Mouse (Mus musculus): ENCODE measurements around the gene Car3. TPM values are rescaled to one million over a fixed set of nuclear protein-coding genes. Genes with fewer than 3 reads are reported as not detected.

The Car3 gene
- 109 and 123 TPM in 2 replicates for polyA plus RNA-seq (2015; fragmentation: Nextera tagmentation; extraction: Ambion mirVana)

GRCm38 (mm10) chr3:14863022-14863711 lies at the start of gene Car3:
Car3 (plus strand) TSS chr3:14863512.

DNA sequence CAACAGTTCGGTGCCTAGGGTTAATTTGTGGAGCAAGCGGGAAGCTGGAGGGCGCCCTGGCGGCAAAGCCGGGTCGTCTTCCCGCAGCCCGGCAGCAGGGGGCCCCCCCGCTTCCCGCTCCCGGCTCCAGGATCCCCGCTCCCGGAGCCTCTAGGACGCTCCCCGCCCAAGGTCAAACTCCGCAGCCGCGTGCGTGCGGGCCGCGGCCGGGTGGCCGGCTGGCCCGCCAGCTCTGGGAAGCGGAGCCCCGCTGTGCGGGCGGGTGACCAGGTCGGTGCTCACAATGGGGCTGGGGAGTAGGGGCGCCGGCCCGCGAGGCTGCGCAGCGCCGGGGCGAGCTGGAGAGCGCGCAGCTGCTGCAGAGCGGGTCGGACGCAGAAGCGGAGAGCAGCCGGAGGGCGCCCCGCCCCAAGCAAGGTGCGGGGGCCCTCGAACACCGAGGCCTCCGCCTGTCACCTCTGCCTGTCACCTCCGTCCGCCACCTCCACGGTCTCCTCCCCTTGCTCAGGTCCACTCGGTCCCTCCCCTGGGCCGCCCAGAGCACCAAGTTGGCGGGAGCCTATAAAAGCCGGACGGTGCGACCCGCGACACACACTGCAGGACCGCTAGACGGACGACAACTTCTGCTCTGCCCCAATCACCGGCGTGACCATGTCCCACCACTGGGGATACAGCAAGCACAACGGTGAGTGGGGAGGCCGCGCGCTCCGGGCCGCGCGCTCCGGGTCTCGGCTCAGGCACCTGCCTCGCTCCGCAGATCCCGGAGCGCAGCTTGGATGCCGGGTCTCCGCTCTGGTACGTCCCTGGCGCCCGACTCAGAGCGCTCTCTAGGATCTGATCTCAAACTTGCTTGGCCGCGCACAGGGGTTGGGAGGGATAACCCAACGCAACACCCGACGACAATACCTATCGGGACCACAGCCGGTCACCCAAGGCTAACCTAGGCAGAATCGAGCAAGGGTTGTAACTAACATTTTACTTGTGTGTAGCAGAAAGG lies 23.1 kb downstream of the Car3 start, which contains the start of gene Car2:
Gene Car2, plus strand, starts transcription at position 172 of the 997 bp plus-strand sequence.

Other genes starting within 250 kb of the Car3 start
- gene Car13, start 221.8 kb upstream of the Car3 start, polyA plus RNA-seq (2015; fragmentation: Nextera tagmentation; extraction: Ambion mirVana), result 4.8 and 5.7 TPM in 2 replicates
- 0.17 TPM in 1 of 2 replicates, not detected in the other for gene Car1, start 55.1 kb upstream of the Car3 start, polyA plus RNA-seq (2015; fragmentation: Nextera tagmentation; extraction: Ambion mirVana)
- 17.7 and 22.4 TPM in 2 replicates for gene Car2, start 22.8 kb downstream of the Car3 start, polyA plus RNA-seq (2015; fragmentation: Nextera tagmentation; extraction: Ambion mirVana)

All from urinary bladder, postnatal 0 days (tissue).